Mouse (Mus musculus): Measurements from ENCODE around the gene Cd180. TPM values are rescaled to one million over a fixed set of nuclear protein-coding genes. Genes with fewer than 3 reads are reported as not detected.

Gene Cd180
- polyA plus RNA-seq, 1 experiment from 2014 or later = 0.55 TPM

DNA sequence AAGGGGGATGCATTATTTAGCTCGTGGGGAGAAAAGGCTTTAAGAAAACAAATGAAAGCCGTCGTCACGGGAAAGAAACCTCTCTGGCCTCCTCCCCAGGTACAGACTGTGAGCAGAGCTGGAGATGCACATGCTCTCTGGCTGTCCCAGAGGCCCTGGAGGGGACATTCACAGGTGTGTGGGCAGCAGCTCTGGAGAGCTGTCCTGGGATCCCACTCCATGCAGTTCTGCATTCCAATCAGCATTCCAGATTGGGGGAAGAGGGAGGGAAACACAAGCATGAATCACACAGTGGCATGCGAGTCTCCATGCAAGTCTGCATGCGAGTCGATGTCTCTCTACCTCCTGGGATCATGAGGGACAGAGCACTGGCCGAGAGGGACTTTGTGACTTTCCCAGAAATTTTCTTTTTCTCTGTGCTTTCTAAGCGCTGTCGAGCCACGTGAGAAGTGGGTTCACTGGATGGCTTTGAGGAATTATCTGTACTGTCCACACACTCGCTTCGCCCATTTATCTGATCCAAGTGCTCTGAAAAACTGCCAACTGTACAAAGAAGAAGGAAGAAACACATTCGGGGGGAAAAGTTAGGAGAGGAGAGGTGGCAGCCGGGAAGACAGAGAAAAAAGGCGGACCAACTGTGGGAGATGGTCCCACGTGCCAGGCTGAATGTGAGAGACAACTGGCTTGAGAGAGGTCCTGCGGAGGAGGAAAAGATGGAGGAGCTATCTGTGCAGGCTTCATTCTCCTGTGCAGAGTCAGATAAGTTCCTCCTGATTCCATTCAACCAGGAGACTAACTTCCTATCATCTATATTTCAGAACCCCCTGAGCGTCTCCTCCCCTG is 60.6 kb downstream of the Cd180 start:
- Histone ChIP-seq H3K9ac (ENCODE audit: low read length) (no peak overlapping the region), H3K4me1 (replicated peaks; ENCODE audit: control insufficient read depth, insufficient read depth, low read length) (no peaks in the 10 kb centered on the region), H3K27ac (ENCODE audit: low read depth) (no peak overlapping the region), H3K4me2 (ENCODE audit: low read length) (no peak overlapping the region), H3K36me3 (ENCODE audit: control insufficient read depth, insufficient read depth, low read length) (peaks cover 64% of the 10 kb centered on the region), H3K4me3 (ENCODE audit: low read depth, low read length) (no peak overlapping the region), H3K9me3 (ENCODE audit: control insufficient read depth, low read length) (no peaks in the 10 kb centered on the region), H3K27me3 (replicated peaks; ENCODE audit: control insufficient read depth, insufficient read depth, low read length) (no peaks in the 10 kb centered on the region)
- no peak for ATAC-seq (replicated peaks; ENCODE audit: low FRiP score, low TSS enrichment, low read depth)
- WGBS = 76% methylated on average over 19 of the region's 19 CpGs
- no peak for DNase-seq (ENCODE audit: low spot score)

DNA sequence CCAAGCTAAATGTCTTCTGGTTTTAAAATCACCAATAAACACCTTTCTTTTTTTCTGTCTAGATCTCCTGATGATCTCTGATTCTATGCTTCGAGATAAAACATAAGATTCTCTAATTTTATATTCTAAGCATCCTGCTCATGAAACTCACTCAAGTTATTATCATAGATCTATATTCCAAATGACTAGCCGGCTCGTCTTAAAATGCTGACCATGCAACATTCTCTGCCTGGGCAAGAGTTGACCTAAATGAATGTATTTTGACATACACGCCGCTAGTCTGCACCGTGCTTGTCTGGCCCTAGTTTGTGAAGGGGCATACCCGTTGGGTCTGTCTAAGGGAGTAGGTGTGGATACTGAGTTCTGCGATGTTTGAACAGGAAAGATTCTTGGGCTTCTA is 61.8 kb downstream of the Cd180 start:
- Histone ChIP-seq H3K4me3 (ENCODE audit: low read depth, low read length) (no peak overlapping the region), H3K27me3 (replicated peaks; ENCODE audit: control insufficient read depth, insufficient read depth, low read length) (no peaks in the 10 kb centered on the region), H3K9me3 (ENCODE audit: control insufficient read depth, low read length) (no peaks in the 10 kb centered on the region), H3K4me2 (ENCODE audit: low read length) (no peak overlapping the region), H3K4me1 (replicated peaks; ENCODE audit: control insufficient read depth, insufficient read depth, low read length) (no peaks in the 10 kb centered on the region), H3K9ac (ENCODE audit: low read length) (no peak overlapping the region), H3K36me3 (ENCODE audit: control insufficient read depth, insufficient read depth, low read length) (peaks cover 66% of the 10 kb centered on the region), H3K27ac (ENCODE audit: low read depth) (no peak overlapping the region)
- 94% methylated on average over 8 of the region's 8 CpGs for WGBS
- DNase-seq (ENCODE audit: low spot score) = no peak
- ATAC-seq (replicated peaks; ENCODE audit: low FRiP score, low TSS enrichment, low read depth) = no peak

DNA sequence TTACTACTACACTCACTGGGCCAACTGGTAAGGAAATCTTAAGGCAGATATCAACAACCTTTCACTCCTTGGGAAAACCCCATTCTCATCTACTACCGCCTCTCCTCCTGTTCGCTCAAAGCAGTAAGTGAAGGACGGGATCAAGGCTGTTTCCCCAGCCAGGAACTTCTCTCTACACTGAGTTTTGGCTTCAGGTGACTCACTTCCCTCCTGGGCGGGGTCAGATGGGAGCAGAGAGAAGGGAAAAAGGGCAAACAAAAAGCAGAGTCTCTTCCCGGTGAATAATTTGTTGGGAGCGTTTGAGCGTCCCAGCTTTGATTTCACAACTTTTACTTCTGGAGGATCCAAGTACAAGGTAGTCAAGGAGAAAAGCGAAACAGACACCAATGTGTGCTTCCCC is 62.7 kb downstream of the Cd180 start:
- no peak overlapping the region for H3K4me3 ChIP-seq (ENCODE audit: low read depth, low read length)
- WGBS = 90% methylated on average over 8 of the region's 8 CpGs
- no peak overlapping the region for H3K4me2 ChIP-seq (ENCODE audit: low read length)
- no peaks in the 10 kb centered on the region for H3K27me3 ChIP-seq (replicated peaks; ENCODE audit: control insufficient read depth, insufficient read depth, low read length)
- peaks cover 66% of the 10 kb centered on the region for H3K36me3 ChIP-seq (ENCODE audit: control insufficient read depth, insufficient read depth, low read length)
- no peak overlapping the region for H3K27ac ChIP-seq (ENCODE audit: low read depth)
- no peaks in the 10 kb centered on the region for H3K4me1 ChIP-seq (replicated peaks; ENCODE audit: control insufficient read depth, insufficient read depth, low read length)
- DNase-seq (ENCODE audit: low spot score) (no peak), ATAC-seq (replicated peaks; ENCODE audit: low FRiP score, low TSS enrichment, low read depth) (no peak)
- no peak overlapping the region for H3K9ac ChIP-seq (ENCODE audit: low read length)
- H3K9me3 ChIP-seq (ENCODE audit: control insufficient read depth, low read length) = no peaks in the 10 kb centered on the region

DNA sequence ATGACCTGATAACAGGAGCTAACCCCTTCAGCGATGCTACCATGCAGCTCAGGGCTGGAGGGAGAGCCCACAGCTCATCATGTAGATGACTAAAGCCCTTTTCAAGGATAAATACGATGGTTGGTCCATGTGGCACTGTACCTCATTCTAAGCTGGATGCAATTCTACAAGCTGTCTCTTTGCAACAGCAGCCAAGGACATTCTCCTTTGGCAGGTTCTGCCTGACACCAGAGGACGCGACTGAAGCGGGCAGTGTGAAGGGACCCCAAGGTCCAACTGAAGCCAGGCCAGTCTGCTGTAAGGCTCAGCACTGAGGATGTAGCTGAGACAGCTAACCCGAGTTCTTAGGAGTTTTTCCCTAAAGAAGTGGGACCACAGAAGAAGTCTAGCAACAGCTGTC is 64.7 kb downstream of the Cd180 start:
- no peak overlapping the region for H3K27ac ChIP-seq (ENCODE audit: low read depth)
- H3K27me3 ChIP-seq (replicated peaks; ENCODE audit: control insufficient read depth, insufficient read depth, low read length) = no peaks in the 10 kb centered on the region
- H3K4me2 ChIP-seq (ENCODE audit: low read length) = no peak overlapping the region
- H3K9ac ChIP-seq (ENCODE audit: low read length) = no peak overlapping the region
- H3K36me3 ChIP-seq (ENCODE audit: control insufficient read depth, insufficient read depth, low read length) = peaks cover 53% of the 10 kb centered on the region
- H3K9me3 ChIP-seq (ENCODE audit: control insufficient read depth, low read length) = no peaks in the 10 kb centered on the region
- no peak for DNase-seq (ENCODE audit: low spot score)
- ATAC-seq (replicated peaks; ENCODE audit: low FRiP score, low TSS enrichment, low read depth) = no peak
- 92% methylated on average over 6 of the region's 6 CpGs for WGBS
- no peaks in the 10 kb centered on the region for H3K4me1 ChIP-seq (replicated peaks; ENCODE audit: control insufficient read depth, insufficient read depth, low read length)
- no peak overlapping the region for H3K4me3 ChIP-seq (ENCODE audit: low read depth, low read length)

DNA sequence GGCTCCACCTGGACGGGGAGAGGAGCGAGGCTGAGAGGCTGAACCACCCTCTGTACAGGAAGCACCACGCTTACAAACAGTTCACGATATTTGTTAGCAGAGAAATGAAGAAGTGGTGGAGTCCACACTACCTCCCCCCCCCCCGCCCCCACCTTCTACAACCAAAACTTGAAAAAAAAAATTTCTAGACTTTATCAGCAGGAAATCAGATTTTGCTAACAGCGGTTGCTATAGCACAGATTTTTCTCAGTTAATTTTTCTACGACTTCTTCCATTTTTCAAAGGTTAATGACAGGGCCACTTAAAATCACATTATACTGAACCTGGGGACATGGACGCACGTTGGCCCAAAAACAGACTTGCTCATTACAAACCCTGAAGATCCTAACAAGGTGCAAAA is 68.1 kb downstream of the Cd180 start:
- no peak overlapping the region for H3K4me2 ChIP-seq (ENCODE audit: low read length)
- H3K4me1 ChIP-seq (replicated peaks; ENCODE audit: control insufficient read depth, insufficient read depth, low read length) = no peaks in the 10 kb centered on the region
- DNase-seq (ENCODE audit: low spot score) (no peak), ATAC-seq (replicated peaks; ENCODE audit: low FRiP score, low TSS enrichment, low read depth) (no peak)
- H3K36me3 ChIP-seq (ENCODE audit: control insufficient read depth, insufficient read depth, low read length) = peaks cover 54% of the 10 kb centered on the region
- WGBS = 79% methylated on average over 9 of the region's 9 CpGs
- no peaks in the 10 kb centered on the region for H3K9me3 ChIP-seq (ENCODE audit: control insufficient read depth, low read length)
- no peaks in the 10 kb centered on the region for H3K27me3 ChIP-seq (replicated peaks; ENCODE audit: control insufficient read depth, insufficient read depth, low read length)
- no peak overlapping the region for H3K4me3 ChIP-seq (ENCODE audit: low read depth, low read length)
- H3K27ac ChIP-seq (ENCODE audit: low read depth) = no peak overlapping the region
- no peak overlapping the region for H3K9ac ChIP-seq (ENCODE audit: low read length)

DNA sequence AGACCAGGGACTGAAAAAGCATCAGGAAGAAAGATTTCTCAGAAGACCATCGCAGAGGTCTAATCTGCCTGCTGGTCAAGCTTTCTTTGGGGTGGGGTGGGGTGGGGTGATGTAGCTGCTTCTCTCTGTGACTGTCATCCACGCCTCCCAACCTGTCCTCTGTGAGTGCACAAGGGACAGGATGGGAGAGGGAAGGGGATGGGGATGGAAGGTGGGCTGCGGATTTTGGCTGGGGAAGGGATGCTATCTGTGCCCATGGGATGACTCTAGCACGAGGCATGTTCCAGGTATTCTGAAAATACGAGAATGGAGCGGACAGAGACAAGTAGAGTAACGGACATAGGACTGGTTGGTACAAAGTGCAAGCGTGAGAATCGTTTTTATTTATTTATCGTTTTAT is 68.8 kb downstream of the Cd180 start:
- no peak for DNase-seq (ENCODE audit: low spot score)
- no peak overlapping the region for H3K4me3 ChIP-seq (ENCODE audit: low read depth, low read length)
- no peaks in the 10 kb centered on the region for H3K27me3 ChIP-seq (replicated peaks; ENCODE audit: control insufficient read depth, insufficient read depth, low read length)
- H3K9me3 ChIP-seq (ENCODE audit: control insufficient read depth, low read length) = no peaks in the 10 kb centered on the region
- no peak overlapping the region for H3K9ac ChIP-seq (ENCODE audit: low read length)
- peaks cover 59% of the 10 kb centered on the region for H3K36me3 ChIP-seq (ENCODE audit: control insufficient read depth, insufficient read depth, low read length)
- no peak overlapping the region for H3K27ac ChIP-seq (ENCODE audit: low read depth)
- no peak for ATAC-seq (replicated peaks; ENCODE audit: low FRiP score, low TSS enrichment, low read depth)
- H3K4me1 ChIP-seq (replicated peaks; ENCODE audit: control insufficient read depth, insufficient read depth, low read length) = no peaks in the 10 kb centered on the region
- 90% methylated on average over 10 of the region's 10 CpGs for WGBS
- no peak overlapping the region for H3K4me2 ChIP-seq (ENCODE audit: low read length)

DNA sequence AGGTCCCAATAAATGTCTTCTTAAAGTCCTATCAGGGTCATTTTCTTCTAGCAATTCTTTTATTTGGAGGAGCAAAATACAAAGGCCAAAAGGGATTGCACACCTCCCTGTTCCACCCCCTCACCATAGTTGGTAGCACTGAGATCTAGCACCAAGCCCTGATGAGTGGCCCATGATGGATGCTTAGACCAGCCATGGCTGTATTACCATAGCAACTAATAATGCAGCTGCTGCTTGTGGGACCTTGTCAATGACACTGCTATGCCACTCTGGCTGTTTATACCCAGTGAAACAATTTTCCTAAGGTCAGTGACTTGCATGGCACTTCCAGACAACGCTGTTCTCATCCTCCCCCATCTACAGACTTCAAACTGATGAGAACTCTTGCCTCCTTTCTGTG is 70.9 kb downstream of the Cd180 start:
- Histone ChIP-seq H3K4me1 (replicated peaks; ENCODE audit: control insufficient read depth, insufficient read depth, low read length) (no peaks in the 10 kb centered on the region), H3K27ac (ENCODE audit: low read depth) (no peak overlapping the region), H3K4me2 (ENCODE audit: low read length) (no peak overlapping the region), H3K36me3 (ENCODE audit: control insufficient read depth, insufficient read depth, low read length) (peaks cover 59% of the 10 kb centered on the region), H3K9ac (ENCODE audit: low read length) (no peak overlapping the region), H3K4me3 (ENCODE audit: low read depth, low read length) (no peak overlapping the region), H3K27me3 (replicated peaks; ENCODE audit: control insufficient read depth, insufficient read depth, low read length) (no peaks in the 10 kb centered on the region), H3K9me3 (ENCODE audit: control insufficient read depth, low read length) (no peaks in the 10 kb centered on the region)
- ATAC-seq (replicated peaks; ENCODE audit: low FRiP score, low TSS enrichment, low read depth) (no peak), DNase-seq (ENCODE audit: low spot score) (no peak)
- 76% methylated on average over 1 of the region's 1 CpGs for WGBS

DNA sequence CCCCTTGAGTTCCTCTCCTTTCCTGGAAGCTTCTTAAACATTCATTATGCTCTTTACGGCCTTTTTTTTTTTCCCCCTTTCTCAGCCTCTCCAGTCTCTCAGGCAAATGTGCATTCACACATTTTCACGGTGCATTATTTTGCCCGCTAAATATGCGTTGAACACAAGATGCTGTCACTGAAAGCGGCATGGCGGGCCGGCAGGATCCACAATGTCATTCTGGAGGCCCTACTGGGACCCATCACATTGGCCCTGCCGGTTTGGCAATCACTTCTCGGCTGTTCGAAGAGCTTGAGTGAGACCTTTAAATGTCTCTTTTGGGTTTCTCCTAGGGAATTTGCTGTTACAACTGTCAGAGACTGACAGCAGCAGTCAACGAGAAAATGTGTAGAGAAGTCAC is 71.9 kb downstream of the Cd180 start:
- H3K27me3 ChIP-seq (replicated peaks; ENCODE audit: control insufficient read depth, insufficient read depth, low read length) = no peaks in the 10 kb centered on the region
- H3K9ac ChIP-seq (ENCODE audit: low read length) = no peak overlapping the region
- WGBS = 92% methylated on average over 11 of the region's 11 CpGs
- ATAC-seq (replicated peaks; ENCODE audit: low FRiP score, low TSS enrichment, low read depth) (no peak), DNase-seq (ENCODE audit: low spot score) (no peak)
- peaks cover 53% of the 10 kb centered on the region for H3K36me3 ChIP-seq (ENCODE audit: control insufficient read depth, insufficient read depth, low read length)
- no peak overlapping the region for H3K27ac ChIP-seq (ENCODE audit: low read depth)
- no peaks in the 10 kb centered on the region for H3K4me1 ChIP-seq (replicated peaks; ENCODE audit: control insufficient read depth, insufficient read depth, low read length)
- H3K4me2 ChIP-seq (ENCODE audit: low read length) = no peak overlapping the region
- H3K4me3 ChIP-seq (ENCODE audit: low read depth, low read length) = no peak overlapping the region
- no peaks in the 10 kb centered on the region for H3K9me3 ChIP-seq (ENCODE audit: control insufficient read depth, low read length)

DNA sequence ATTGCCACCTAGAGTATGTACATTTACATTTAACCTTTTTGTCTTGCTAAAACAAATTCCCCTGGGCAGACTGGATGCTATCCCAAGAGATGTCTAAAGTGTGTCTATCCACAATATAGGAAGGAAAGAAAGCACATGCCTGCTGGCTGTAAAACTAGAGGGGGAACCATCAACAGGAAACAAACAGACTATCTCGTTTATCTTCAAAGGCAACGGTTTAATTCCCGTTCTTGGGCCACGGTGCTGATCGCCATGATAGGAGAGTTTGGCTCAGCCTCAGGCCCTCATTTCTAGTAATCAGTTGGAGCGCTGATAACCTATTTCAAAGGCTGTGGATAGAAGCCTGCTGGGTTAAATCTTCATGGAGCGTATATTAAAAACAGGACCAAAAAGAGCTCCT is 73.8 kb downstream of the Cd180 start:
- Histone ChIP-seq H3K36me3 (ENCODE audit: control insufficient read depth, insufficient read depth, low read length) (peaks cover 54% of the 10 kb centered on the region), H3K9ac (ENCODE audit: low read length) (no peak overlapping the region), H3K27me3 (replicated peaks; ENCODE audit: control insufficient read depth, insufficient read depth, low read length) (no peaks in the 10 kb centered on the region), H3K9me3 (ENCODE audit: control insufficient read depth, low read length) (no peaks in the 10 kb centered on the region), H3K4me2 (ENCODE audit: low read length) (no peak overlapping the region), H3K4me3 (ENCODE audit: low read depth, low read length) (no peak overlapping the region), H3K4me1 (replicated peaks; ENCODE audit: control insufficient read depth, insufficient read depth, low read length) (no peaks in the 10 kb centered on the region), H3K27ac (ENCODE audit: low read depth) (no peak overlapping the region)
- DNase-seq (ENCODE audit: low spot score) = no peak
- no peak for ATAC-seq (replicated peaks; ENCODE audit: low FRiP score, low TSS enrichment, low read depth)
- WGBS = 89% methylated on average over 7 of the region's 7 CpGs

All from intestine, embryonic 14.5 days (tissue).